Mouse (Mus musculus) cerebellum, adult 9-10 months (tissue): ENCODE measurements around the gene Arcn1.

Experiments
- DNase-seq: peaks from one replicate; pipeline ENCODE4 v3.0.0; 2022

Gene Arcn1

DNA sequence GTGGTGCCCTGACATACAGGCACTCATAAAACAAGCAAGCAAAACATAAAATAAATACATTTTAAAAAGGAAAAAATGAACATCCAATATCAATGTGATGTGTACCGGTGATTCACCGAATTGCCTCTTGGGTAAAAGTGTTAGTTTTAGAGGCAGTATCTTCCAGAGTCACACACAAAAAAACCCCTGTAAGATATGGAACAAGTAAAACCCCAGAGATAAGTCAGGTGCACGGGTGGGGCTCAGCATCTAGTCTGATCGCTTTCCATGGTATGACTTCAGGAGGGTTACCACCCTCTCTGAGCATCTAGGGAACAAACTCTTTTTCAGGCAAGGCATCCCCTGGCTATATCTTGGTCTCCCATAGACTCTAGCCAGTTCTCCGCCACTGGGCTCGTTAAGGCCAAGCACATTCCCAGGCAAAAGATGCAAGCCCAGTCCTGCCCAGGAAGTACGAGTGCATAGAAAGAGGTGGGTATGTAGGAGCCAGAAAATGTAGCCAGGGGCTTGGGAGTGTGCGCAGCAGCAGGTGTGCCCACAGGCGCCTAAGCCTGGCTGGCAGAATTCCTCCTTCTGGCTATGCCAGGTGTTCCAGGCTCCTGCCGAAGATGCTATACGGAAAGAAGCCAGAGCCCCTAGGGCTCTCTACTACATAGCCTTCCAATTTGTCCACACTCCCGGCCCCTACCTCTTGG, 48.6 kb downstream of the Arcn1 start:
- DNase-seq: peak; percentile 75

DNA sequence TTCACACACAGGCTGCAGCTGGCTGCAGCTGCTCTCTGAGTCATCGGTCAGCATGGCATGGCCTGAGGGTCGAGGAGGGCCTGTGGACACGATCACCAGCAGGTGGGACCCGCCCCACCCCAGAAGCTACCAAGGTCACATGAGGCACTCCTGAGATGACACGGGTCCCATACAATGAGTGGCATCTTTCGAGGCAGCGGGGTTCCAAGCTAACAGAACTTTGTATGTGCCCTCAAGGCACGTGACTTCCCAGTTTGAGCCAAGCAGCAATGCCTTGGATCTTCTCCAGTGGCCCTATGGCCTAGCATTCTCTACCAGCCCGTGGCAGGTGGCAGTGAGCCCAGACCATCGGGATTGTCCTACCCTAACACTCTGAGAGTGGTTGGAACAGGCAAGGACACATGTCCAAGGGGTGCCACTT, 49.8 kb downstream of the Arcn1 start:
- peak; percentile 96 for DNase-seq

DNA sequence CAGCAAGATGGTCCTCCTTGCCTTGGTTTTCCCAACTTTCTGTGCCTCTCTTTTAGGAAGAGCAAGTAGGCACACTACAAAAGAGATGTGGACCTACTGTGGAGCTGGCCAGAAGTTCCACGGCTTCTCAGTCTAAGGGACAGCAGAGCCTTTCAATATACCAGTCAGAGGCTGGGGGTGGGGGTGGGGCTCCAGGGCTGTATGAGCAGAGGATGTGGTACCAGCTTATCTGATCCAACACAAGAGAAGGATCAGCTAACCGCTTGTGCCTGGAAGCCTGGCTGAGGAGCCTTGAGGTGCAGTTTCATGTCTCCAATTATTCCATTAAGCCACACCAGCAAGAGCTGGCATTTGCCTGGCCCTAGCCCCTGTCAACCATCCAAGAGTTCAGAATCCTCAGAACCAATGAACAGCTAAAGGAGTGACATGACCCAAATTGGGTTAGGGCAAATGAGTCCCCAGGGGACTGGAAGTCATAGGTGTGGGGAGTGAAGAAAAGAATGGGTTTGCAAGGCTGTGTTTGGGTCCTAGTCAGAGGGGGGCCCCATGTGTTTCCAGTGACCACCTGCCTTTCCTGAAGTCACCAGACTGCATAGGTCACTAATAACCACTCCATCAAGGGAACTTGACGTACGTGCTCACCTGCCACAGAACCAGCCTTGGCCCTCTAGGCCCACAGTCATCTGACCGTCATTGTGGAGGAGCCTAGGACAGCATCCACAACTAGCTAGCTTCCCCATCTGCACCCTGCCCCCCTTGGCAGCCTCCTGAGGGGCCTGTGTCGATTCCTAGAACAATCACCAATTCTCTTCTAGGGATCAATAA, 50.4 kb downstream of the Arcn1 start:
- DNase-seq: peak; percentile 59

DNA sequence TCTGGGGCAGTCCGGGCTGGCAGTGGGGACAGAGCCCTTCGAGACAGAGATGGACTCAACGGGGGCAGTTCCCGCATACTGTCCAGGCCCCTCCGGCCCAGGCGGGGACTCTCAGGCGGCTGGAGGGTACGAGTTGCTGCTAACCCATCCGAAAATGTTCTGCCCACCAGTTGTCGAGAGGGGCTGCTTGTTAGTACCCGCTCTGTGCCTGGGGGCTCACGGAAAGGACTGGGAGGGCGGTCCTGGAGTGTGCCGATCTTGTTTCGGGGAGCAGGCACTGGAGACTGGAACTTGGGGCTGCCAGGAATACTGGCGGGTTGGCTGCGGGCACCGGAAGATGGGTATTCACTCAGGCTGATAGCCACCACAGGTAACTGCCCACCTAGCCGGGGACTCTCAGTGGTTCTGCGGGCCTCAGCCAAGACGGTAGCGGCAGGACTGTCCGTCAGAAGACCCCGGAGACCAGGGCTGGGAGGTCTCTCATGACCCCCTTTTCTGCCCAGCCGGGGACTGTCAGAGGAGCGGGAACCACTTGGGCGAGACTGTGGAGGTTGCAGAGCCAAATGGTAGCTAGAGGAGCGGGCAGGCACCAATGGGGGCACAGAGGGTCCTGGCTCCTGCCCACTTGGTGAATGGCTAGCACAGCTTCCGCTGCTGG, 51.8 kb downstream of the Arcn1 start:
- no peak for DNase-seq

DNA sequence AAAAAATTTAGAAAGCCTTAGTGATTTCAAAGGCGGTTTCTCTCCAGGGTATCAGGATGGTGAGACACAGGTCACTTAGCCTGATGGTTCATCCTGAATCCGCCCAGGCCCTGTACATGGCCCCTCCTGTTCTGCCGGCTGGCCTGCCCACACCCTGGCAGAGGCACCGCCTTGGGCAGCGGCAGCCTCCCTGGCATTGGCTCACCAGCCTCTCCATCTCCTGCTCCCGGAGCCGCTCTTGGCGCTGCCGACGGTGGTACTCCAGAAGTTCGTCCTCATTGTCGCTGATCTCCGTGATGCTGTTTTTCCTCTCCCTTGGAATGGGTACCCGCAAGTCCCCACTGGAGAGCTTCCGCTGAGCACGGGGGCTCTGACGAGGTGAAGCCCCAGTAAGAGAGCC, 52.5 kb downstream of the Arcn1 start:
- DNase-seq: peak; percentile 75

DNA sequence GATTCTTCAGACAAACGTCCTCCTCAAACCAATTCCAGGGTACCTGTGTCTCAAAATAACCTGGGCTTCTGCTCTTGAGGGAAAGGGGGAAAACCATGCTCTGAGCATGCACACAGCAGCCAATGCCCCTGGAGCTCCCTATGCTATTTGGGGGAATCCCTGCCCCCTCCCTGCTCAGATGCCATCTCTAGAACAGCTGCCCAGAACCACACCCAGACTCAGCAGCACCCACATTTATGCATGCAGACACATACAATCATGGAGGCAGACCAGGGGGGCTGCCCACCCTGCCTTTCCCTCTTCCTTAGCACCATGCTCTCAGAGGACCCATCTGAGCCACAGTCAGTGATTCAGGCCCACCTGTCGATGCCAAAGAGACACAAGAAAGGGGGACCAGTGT, 54.1 kb downstream of the Arcn1 start:
- no peak for DNase-seq

DNA sequence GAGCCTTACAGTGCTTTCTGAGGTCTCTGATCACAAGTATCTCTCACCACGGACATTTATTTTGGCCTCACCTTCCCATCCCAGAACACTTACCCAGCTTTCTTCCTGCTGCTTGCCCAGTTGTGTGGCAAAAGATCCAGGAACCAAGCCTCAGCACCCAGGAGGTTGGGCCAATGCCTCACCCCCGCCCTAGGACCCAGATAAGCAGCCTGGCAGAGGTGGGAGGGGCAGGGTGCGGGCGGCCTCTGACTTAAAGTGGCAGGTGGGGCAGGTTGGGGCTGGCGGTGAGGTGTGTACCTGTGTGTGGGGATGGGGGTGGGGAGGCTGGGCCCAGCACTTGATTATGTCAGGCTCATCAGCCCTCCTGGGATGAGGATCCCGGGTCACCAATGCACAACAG, 54.6 kb downstream of the Arcn1 start:
- DNase-seq: no peak

DNA sequence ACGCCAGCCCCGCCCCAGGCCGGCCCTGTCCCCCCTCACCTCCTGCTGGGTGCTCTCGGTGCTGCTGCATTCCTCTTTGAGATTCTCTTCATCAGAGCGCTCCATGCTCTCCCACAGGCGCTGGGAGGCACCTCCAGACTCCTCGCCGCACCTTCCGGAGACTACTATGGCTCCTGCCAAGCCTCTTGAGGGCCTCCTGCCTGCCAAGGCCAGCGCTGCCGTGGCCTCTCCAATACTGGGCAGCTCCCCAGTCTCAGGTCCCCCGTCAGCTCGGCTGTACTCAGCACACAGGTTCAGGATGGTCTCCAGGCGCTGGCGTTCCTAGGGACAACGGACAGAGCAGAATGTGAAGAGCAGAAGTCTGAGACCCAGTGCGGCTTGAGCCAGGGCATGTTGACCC, 56.0 kb downstream of the Arcn1 start:
- DNase-seq: no peak

DNA sequence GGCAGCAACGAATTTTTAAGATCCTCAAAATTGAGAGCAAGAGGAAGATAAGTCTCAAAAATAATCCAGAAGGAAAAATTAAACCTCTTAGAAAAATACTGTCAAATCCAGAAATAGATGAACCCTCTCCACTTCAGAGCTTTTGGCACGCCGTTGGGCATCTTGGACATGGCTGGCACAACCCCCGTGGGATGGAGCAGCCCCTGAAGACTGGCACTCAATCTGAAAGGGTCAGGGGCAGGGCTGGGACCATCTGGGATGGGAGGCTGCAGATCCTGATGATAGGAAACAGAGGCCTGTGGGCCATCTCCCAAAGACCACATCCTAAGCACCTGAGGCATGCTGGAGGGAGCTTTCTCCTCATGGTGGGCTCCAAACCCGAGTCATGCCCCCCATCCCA, 57.4 kb downstream of the Arcn1 start:
- DNase-seq: no peak

DNA sequence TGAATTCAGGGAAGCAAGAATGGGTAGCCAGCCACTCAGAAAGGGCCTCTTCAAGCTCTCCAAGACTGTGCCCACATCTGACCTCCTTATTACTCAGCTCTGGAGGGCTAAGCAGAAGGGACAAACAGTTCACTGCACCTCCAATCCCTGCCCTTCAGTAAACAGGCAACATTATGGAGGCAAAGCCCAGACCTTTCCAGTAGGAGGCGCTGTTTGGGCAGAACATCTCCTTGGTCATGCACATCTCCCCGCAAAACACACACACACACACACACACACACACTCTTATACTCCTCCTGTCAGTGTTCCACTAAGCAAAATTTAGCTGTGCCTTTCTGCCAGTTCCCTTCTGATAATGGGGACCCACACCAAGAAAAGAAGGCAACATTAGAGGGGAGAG, 58.0 kb downstream of the Arcn1 start:
- DNase-seq: no peak

DNA sequence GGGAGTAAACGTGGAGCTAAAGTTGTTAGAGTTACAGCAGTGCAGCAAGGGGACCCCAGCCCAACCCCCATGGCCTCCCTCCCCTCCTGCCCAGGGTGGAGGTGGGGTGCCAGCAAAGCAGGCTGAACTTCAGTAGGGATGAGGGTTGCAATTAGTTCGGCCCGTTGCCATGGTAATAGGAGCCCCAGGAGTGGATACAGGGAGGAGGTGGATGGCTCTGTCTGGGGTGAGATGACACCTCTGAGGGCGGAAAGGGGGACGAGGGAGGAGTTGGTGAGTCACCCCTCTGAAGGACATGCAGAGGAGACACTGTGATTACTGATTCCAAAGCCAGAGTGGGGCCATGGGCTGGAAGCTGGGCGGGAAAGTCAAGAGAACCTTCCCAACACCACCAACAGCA, 58.7 kb downstream of the Arcn1 start:
- DNase-seq: no peak

DNA sequence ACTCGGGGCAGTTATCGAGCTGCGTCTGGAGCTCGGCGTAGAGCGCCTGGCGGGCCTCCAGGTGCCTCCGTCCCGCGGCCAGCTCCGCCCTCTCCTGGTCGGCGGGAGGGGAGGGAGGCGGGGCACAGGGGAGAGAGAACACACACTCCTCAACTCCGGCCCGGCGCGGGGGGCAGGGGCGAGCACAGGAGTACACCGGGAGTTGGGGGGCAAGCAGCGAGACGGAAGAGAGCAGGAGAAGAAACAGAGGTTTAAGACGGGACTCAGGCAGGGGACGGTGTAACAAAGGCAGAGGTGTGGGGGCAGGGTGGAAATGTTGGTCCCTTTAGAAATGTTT, 59.2 kb downstream of the Arcn1 start:
- no peak for DNase-seq

DNA sequence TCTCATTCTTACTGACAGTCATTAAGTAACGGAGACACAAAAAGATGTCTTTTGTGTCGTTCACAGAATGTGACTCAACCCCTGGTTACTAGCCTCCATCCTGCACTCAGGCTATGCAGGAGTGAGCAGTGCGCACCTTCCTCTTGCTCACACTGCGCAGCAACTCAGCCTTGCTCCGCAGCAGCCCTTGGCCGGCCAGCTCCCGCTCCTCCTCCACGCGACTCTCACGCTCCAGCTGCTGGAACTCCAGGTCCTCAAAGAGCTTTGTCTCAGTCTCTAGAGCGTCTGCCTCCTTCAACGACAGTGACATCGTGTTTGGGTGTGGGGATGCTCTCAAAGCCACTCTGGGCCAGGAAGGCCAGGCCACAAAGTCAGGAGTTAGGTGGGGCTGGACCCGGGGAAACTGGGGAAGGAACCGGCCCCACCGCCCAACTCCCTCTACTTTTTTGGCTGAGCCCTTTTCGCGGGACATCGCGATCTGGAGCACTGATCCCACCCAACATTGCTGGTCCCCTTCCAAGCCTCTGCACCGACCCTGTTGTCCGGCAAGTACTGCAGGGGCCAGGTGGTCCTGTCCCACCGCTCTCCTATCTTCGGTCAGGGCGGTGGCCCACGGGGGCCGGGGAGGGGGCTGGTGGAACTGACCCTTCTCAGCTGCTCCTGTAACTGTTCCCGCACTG, 59.8 kb downstream of the Arcn1 start:
- no peak for DNase-seq

DNA sequence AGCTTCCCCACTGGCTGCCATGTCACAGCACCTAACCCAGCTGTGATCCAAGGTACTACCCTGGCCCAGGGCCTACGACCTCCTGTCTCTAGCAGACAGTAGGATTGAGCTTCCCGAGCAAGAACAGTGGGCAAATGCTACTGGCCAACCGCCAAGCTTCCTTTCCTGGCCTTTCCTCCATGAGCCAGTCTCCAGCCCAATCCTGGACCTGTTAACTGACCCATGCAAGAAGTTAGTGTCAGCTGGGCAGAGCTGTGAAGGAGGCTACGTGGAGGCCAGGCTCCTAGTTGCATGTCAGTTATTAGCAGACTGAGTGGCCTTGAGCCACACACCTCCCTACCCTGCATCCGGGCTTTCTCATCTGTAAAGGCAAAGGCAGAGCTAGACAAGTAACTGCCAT, 67.9 kb downstream of the Arcn1 start:
- no peak for DNase-seq

DNA sequence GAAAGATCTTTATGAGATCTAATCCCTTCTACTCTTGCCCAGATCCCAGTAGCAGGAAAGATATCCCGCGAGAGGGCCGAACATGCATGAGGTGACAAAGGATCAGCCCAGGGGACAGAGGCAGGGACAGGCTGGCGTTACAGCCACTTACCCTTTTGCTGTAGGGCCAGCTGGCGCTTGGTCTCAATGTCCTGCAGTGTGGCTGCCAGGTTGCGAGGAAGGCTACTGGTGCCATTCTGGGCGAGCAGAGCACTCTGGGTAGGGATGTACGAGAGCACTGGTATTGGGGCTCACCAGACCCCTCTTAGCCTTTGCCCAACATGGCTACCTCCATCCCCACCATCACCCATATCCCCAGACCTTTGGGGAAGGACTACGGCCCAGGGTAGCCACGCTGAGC, 68.4 kb downstream of the Arcn1 start:
- DNase-seq: peak; percentile 46

DNA sequence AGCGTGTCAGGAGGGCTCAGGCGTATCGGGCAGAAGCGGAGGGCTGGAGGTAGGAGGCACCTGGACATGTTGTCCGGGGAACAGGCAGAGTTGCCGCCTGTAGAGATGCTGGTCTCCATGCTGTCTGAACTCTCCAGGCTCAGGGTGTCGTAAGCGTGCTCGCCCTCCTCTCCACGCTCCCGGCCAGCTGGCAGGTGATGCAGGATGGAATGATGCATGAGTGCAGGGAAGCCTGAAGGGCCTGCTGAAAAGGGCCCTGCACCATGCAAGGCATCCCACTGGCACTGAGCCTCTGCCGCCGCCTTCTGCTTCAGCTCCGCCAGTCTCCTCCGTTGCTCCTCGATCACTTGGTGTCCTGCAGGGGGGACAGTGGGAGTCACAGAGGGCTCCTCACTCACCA, 69.8 kb downstream of the Arcn1 start:
- peak; percentile 60 for DNase-seq

DNA sequence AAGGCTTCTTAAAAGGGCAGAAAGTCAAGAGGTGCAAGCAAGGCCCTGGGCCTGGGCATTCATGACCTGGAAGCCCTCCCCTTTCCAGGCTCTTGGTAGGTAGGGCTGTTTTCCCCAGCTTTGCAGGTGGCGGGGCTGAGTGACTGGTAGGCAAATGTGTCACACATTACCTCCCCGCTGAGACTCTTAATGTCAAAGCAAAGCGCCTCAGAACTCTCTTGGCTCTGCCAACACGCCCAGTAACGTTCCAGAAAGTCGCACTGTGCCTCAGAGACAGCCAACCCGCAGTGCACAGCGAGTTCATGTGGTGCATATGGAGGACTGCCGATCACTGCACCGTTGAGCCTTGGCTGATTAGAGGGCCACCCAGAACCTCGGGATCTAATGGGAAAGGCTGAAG, 74.6 kb downstream of the Arcn1 start:
- DNase-seq: peak; percentile 73

DNA sequence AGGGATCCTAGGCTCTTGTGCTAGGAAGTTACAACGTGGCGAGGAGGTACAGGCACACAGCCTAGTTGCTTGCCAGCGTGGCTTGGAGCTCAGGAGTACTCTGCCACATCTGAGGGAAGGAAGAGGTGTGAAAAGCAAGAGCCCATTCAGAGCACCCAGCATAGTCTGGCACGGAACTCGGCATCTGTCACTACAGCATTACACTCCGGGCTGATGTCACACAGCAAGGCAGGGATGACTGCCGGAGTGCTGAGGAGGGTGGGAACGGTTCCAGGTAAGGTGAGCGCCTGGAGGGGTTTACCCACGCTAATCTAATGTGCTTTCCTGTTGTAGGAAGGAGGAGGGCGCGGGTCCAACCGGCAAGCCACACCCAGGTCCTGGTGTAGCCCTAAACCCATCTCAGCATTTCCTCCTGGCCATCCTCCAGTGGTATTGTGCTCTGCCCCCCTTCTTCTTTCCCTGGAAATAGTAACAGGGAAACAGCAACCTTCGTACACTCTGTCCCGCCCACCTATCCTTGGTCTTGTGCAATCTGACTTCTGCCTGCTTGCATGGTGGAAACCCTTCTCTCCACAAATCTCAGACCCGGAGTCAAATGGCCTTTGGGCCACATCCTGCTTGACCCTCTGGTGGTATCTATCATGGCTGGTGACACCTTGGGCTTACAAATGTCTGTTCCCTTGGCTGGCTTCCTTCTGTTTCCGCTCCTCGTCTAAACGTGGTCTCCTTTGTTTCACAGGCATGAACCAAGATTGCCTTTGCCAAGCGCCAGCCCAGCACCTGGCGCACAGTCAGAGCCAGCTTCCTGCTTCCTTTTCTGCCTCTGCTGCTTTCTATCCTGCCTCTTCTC, 75.7 kb downstream of the Arcn1 start:
- DNase-seq: peak; percentile 88
